ENCODE assay signal across 8 mouse cellular contexts in the genomic region with DNA sequence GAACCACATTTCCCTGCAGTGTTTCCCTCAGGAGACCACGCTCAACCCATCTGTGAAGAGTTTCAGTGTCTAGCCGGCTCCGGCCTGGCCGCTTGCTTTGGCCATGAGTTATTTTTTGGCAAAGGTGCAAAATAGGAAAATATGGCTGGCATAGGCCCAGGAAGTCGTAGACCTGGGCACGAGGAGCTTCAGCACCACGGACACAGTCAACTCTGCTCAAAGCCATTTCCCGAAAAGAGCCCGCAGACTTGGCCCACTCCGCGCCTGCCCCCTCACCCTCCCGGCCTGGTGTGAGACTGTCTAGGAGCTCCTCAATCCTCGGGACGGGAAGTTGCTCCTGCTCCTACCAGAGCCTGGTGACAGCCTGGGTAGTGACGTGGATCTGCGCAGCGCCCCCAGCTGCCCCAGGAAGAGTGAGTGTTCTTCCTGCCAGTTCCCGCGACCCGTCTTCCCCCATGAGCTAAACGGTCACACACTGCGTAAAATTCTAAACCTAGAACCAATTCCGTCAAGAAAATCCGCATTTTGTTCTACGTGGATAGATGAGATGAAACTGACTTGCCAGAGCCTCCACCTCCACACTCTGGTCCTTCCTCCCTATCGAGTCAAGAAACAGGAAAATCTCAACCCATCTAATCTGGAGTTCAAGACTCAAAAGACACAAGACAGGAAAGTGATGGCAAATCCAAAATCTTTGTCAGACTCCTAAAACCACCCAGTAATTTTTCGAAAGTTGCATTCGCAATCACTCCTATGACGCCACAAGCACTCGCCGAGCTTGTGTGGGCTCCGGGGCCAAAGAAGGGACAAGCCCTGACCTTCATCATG. TPM values are rescaled to one million over a fixed set of nuclear protein-coding genes. Genes with fewer than 3 reads are reported as not detected.
DNase-seq lines count a peak whose midpoint lies in the region; ATAC-seq and TF ChIP-seq lines count a peak whose summit lies in the region.

No protein-coding gene starts in this region.

- H3K9ac ChIP-seq in hindbrain, embryonic 12.5 days: peak overlapping the region; percentile 70
- peak overlapping the region; percentile 64 for H3K9ac ChIP-seq in lung, postnatal 0 days (replicated peaks; ENCODE audit: low read depth)

- no peak for TF ChIP-seq CTCF in cerebellum, adult 2 months (IDR thresholded peaks at IDR 0.05; ENCODE audit: borderline replicate concordance, insufficient read depth, low read depth, low read length)
- peak; percentile 64 for TF ChIP-seq CTCF in lung, postnatal 0 days (IDR thresholded peaks at IDR 0.05)

- peak; percentile 55 for DNase-seq in R1 (ENCODE audit: low read depth, low spot score)
- peak; percentile 89 to 91 for DNase-seq in cerebellum, adult 2 months
- peak; percentile 26 to 43 for DNase-seq in layer of hippocampus, postnatal 10 days (ENCODE audit: low spot score in 2 of 2)
- DNase-seq in lung, postnatal 0 days (ENCODE audit: low spot score): peak; percentile 84
- peak; percentile 74 for DNase-seq in retina, postnatal 1 day
- no peak for DNase-seq in c-Kit-positive CD71-positive TER-119-positive erythroid progenitor cells, embryonic 14.5 days (ENCODE audit: low spot score)

- TF ChIP-seq POLR2A in cerebellum, adult 2 months (IDR thresholded peaks at IDR 0.05; ENCODE audit: borderline replicate concordance, insufficient read depth, low read length): peak; percentile 26; the same call in 1 of the 2 replicates

- no peaks in the 10 kb centered on the region for H3K9me3 ChIP-seq in hindbrain, embryonic 12.5 days (replicated peaks)
- H3K9me3 ChIP-seq in lung, postnatal 0 days (ENCODE audit: low read length): no peaks in the 10 kb centered on the region

- H3K4me1 ChIP-seq in cerebellum, adult 2 months (ENCODE audit: control insufficient read depth, insufficient read depth, low read length): peaks cover 7% of the 10 kb centered on the region; the same call in 1 of the 2 replicates
- peaks cover 12% of the 10 kb centered on the region for H3K4me1 ChIP-seq in hindbrain, embryonic 12.5 days
- 0 out of 2 replicates have a peak, but pooled peaks cover 5% of the 10 kb centered on the region for H3K4me1 ChIP-seq in lung, postnatal 0 days (ENCODE audit: insufficient read depth, low read depth, low read length)

- H3K4me2 ChIP-seq in hindbrain, embryonic 12.5 days (replicated peaks): peak overlapping the region; percentile 67
- peak overlapping the region; percentile 94 for H3K4me2 ChIP-seq in lung, postnatal 0 days (replicated peaks; ENCODE audit: low read depth, low read length)

- no peaks in the 10 kb centered on the region for H3K27me3 ChIP-seq in cerebellum, adult 2 months (ENCODE audit: control insufficient read depth, insufficient read depth, low read length)
- H3K27me3 ChIP-seq in hindbrain, embryonic 12.5 days: no peaks in the 10 kb centered on the region
- no peaks in the 10 kb centered on the region for H3K27me3 ChIP-seq in lung, postnatal 0 days (replicated peaks; ENCODE audit: insufficient read depth, low read length)

- peak overlapping the region; percentile 90 for H3K27ac ChIP-seq in cerebellum, adult 2 months (ENCODE audit: insufficient read depth, low read length)
- H3K27ac ChIP-seq in hindbrain, embryonic 12.5 days: no peak overlapping the region
- peak overlapping the region; percentile 81 for H3K27ac ChIP-seq in lung, postnatal 0 days (ENCODE audit: low read length)

- peak; percentile 88 for ATAC-seq in frontal cortex, adult (ENCODE audit: low TSS enrichment)
- ATAC-seq in hindbrain, embryonic 12.5 days (ENCODE audit: low FRiP score): peak; percentile 17; the same call in 1 of the 2 replicates
- peak; percentile 82 for ATAC-seq in lung, postnatal 0 days

- H3K36me3 ChIP-seq in hindbrain, embryonic 12.5 days: no peaks in the 10 kb centered on the region
- H3K36me3 ChIP-seq in lung, postnatal 0 days (ENCODE audit: insufficient read depth, low read length): no peaks in the 10 kb centered on the region

- under 1% methylated on average over 32 of the region's 32 CpGs for WGBS in cerebellum, adult 2 months
- WGBS in hindbrain, embryonic 12.5 days: 9% methylated on average over 32 of the region's 32 CpGs
- whole genome bisulfite sequencing in lung, postnatal 0 days: 5% methylated on average over 32 of the region's 32 CpGs

- H3K4me3 ChIP-seq in cerebellum, adult 2 months (replicated peaks; ENCODE audit: insufficient read depth, low read depth, low read length): peak overlapping the region; percentile 94
- peak overlapping the region; percentile 63 for H3K4me3 ChIP-seq in hindbrain, embryonic 12.5 days
- peak overlapping the region; percentile 76 for H3K4me3 ChIP-seq in lung, postnatal 0 days (ENCODE audit: low read depth, low read length)

- TF ChIP-seq EP300 in lung, postnatal 0 days (IDR thresholded peaks at IDR 0.05): no peak

RNA-seq across cellular contexts. Expression of a gene that starts 0.9 kb away (rescaled TPM):
- polyA plus RNA-seq in cerebellum, adult 2 months (2012; rRNA removed): 39.1 and 40.2 TPM in 2 replicates
- polyA plus RNA-seq in hindbrain, embryonic 12.5 days (2016; fragmentation: Nextera tagmentation; extraction: Ambion mirVana): 7.5 and 8.3 TPM in 2 replicates
- total RNA-seq in layer of hippocampus, postnatal 10 days (2021): 10 to 100 TPM; 11.4 to 12.0 TPM
- polyA plus RNA-seq in lung, postnatal 0 days (2015; fragmentation: Nextera tagmentation; extraction: Ambion mirVana): 16.1 and 16.7 TPM in 2 replicates

RNA-seq across cellular contexts. Expression of a gene that starts 24.1 kb away (rescaled TPM):
- 50.8 and 53.3 TPM in 2 replicates for polyA plus RNA-seq in cerebellum, adult 2 months (2012; rRNA removed)
- 68.5 and 75.0 TPM in 2 replicates for polyA plus RNA-seq in hindbrain, embryonic 12.5 days (2016; fragmentation: Nextera tagmentation; extraction: Ambion mirVana)
- 10 to 100 TPM; 25.0 to 30.4 TPM for total RNA-seq in layer of hippocampus, postnatal 10 days (2021)
- polyA plus RNA-seq in lung, postnatal 0 days (2015; fragmentation: Nextera tagmentation; extraction: Ambion mirVana): 77.9 and 87.8 TPM in 2 replicates

RNA-seq across cellular contexts. Expression of a gene that starts 27.6 kb away (rescaled TPM):
- 32.0 and 35.0 TPM in 2 replicates for polyA plus RNA-seq in cerebellum, adult 2 months (2012; rRNA removed)
- 58.1 and 60.0 TPM in 2 replicates for polyA plus RNA-seq in hindbrain, embryonic 12.5 days (2016; fragmentation: Nextera tagmentation; extraction: Ambion mirVana)
- total RNA-seq in layer of hippocampus, postnatal 10 days (2021): 10 to 100 TPM; 39.1 to 53.4 TPM
- 38.1 and 40.1 TPM in 2 replicates for polyA plus RNA-seq in lung, postnatal 0 days (2015; fragmentation: Nextera tagmentation; extraction: Ambion mirVana)

Comparison
In these comparisons a context has a peak if more than half of its experiments do, and no peak if none do; other contexts are left out.
1. ATAC-seq: peak in every context shown above with its lines; median percentile 88 in frontal cortex, adult; 82 in lung, postnatal 0 days; 17 in hindbrain, embryonic 12.5 days.